Mouse (Mus musculus) ES-Bruce4 (cell line): ENCODE data around the gene Dapk2. TPM values are rescaled to one million over a fixed set of nuclear protein-coding genes. Genes with fewer than 3 reads are reported as not detected.

Experiments
- H3K27ac ChIP-seq: 2 replicates; pipeline ENCODE4 v1.5.1; 2012; ENCODE audit warnings: low read length, inconsistent platforms; ENCODE audit not compliant: insufficient read depth
- H3K27me3 ChIP-seq: 2 replicates; pipeline ENCODE4 v1.6.1; 2012; ENCODE audit warnings: mild to moderate bottlenecking, low read length, inconsistent platforms; ENCODE audit not compliant: control insufficient read depth, poor library complexity, insufficient read depth, severe bottlenecking
- H3K36me3 ChIP-seq: 2 replicates; pipeline ENCODE4 v1.6.1; 2012; ENCODE audit warnings: inconsistent platforms, mild to moderate bottlenecking, low read length, moderate library complexity; ENCODE audit not compliant: control insufficient read depth, poor library complexity, insufficient read depth, severe bottlenecking
- H3K4me1 ChIP-seq: one replicate; pipeline ENCODE4 v1.8.1; 2011; ENCODE audit warnings: low read length; ENCODE audit not compliant: control insufficient read depth, insufficient read depth
- H3K4me3 ChIP-seq: 2 replicates; pipeline ENCODE4 v1.5.1; 2011; ENCODE audit warnings: low read depth, mild to moderate bottlenecking, low read length
- H3K9ac ChIP-seq: 2 replicates; pipeline ENCODE4 v1.6.1; 2012; ENCODE audit warnings: low read depth, mild to moderate bottlenecking, inconsistent platforms; ENCODE audit not compliant: poor library complexity, severe bottlenecking
- H3K9me3 ChIP-seq: replicated peaks from 2 replicates; pipeline ENCODE4 v1.6.1; 2012; ENCODE audit warnings: mild to moderate bottlenecking, low read length, inconsistent platforms; ENCODE audit not compliant: control insufficient read depth, poor library complexity, insufficient read depth, severe bottlenecking
- CTCF ChIP-seq: IDR thresholded peaks from one replicate; pipeline ENCODE4 v1.8.1; 2011; ENCODE audit warnings: low read depth, low read length
- EP300 ChIP-seq: IDR thresholded peaks from 2 replicates; pipeline ENCODE4 v1.6.1; 2011; ENCODE audit warnings: low read depth, low read length; ENCODE audit not compliant: insufficient read depth
- POLR2A ChIP-seq: IDR thresholded peaks from one replicate; pipeline ENCODE4 v1.8.1; 2011; ENCODE audit warnings: low read length; ENCODE audit not compliant: insufficient read depth
- polyA plus RNA-seq: library from polyadenylated mRNA; stranded (reverse); fragments of >200 nt; gene quantifications from 2 replicates; pipeline ENCODE4 v1.2.4, GENCODE M21; 2011; ENCODE audit warnings: low read depth; ENCODE audit not compliant: missing spikeins, insufficient read depth, insufficient read length

The Dapk2 gene
- polyA plus RNA-seq, 1 experiment: 0.45 TPM

GRCm38 (mm10) chr9:66119498-66119897 is 38.5 kb upstream of the Dapk2 start:
- Histone ChIP-seq H3K27me3 (no peaks in the 10 kb centered on the region), H3K27ac (no peak overlapping the region), H3K4me1 (no peaks in the 10 kb centered on the region), H3K36me3 (no peaks in the 10 kb centered on the region), H3K4me3 (no peak overlapping the region), H3K9ac (no peak overlapping the region), H3K9me3 (no peaks in the 10 kb centered on the region)
- TF ChIP-seq CTCF (no peak), POLR2A (no peak), EP300 (no peak)

GRCm38 (mm10) chr9:66120106-66120505 is 37.9 kb upstream of the Dapk2 start:
- Histone ChIP-seq H3K27ac (no peak overlapping the region), H3K4me3 (no peak overlapping the region), H3K4me1 (no peaks in the 10 kb centered on the region), H3K27me3 (no peaks in the 10 kb centered on the region), H3K9ac (no peak overlapping the region), H3K9me3 (no peaks in the 10 kb centered on the region), H3K36me3 (no peaks in the 10 kb centered on the region)
- no peak for TF ChIP-seq EP300
- TF ChIP-seq CTCF: no peak
- TF ChIP-seq POLR2A: no peak

GRCm38 (mm10) chr9:66120945-66121344 is 37.1 kb upstream of the Dapk2 start:
- H3K36me3 ChIP-seq: no peaks in the 10 kb centered on the region
- TF ChIP-seq EP300 (no peak), CTCF (no peak), POLR2A (no peak)
- no peaks in the 10 kb centered on the region for H3K9me3 ChIP-seq
- H3K9ac ChIP-seq: no peak overlapping the region
- H3K4me1 ChIP-seq: peaks cover 1% of the 10 kb centered on the region
- no peak overlapping the region for H3K4me3 ChIP-seq
- no peaks in the 10 kb centered on the region for H3K27me3 ChIP-seq
- H3K27ac ChIP-seq: no peak overlapping the region

GRCm38 (mm10) chr9:66121421-66121820 is 36.6 kb upstream of the Dapk2 start:
- Histone ChIP-seq H3K4me3 (no peak overlapping the region), H3K36me3 (no peaks in the 10 kb centered on the region), H3K27me3 (no peaks in the 10 kb centered on the region), H3K9me3 (no peaks in the 10 kb centered on the region), H3K27ac (no peak overlapping the region), H3K4me1 (peaks cover 1% of the 10 kb centered on the region), H3K9ac (no peak overlapping the region)
- TF ChIP-seq EP300 (no peak), POLR2A (no peak), CTCF (no peak)

- Histone ChIP-seq H3K27me3 (no peaks in the 10 kb centered on the region), H3K9ac (peak overlapping the region; percentile 33; the same call in 1 of the 2 replicates), H3K27ac (no peak overlapping the region), H3K9me3 (no peaks in the 10 kb centered on the region), H3K4me3 (no peak overlapping the region; the same call in 1 of the 2 replicates), H3K4me1 (peaks cover 1% of the 10 kb centered on the region), H3K36me3 (no peaks in the 10 kb centered on the region)
- TF ChIP-seq EP300 (no peak), POLR2A (no peak), CTCF (no peak)
Measured at GRCm38 (mm10) chr9:66123648-66124047, 34.4 kb upstream of the Dapk2 start.

- Histone ChIP-seq H3K4me3 (peak overlapping the region; percentile 67), H3K27me3 (no peaks in the 10 kb centered on the region), H3K9me3 (no peaks in the 10 kb centered on the region), H3K36me3 (no peaks in the 10 kb centered on the region), H3K27ac (no peak overlapping the region), H3K4me1 (peaks cover 1% of the 10 kb centered on the region), H3K9ac (peak overlapping the region; percentile 33)
- no peak for TF ChIP-seq CTCF
- TF ChIP-seq EP300: no peak
- no peak for TF ChIP-seq POLR2A
Measured at GRCm38 (mm10) chr9:66124111-66124531, 33.9 kb upstream of the Dapk2 start.
